Mouse (Mus musculus): ENCODE measurements around the gene Nrxn2.

Gene Nrxn2

GRCm38 (mm10) chr19:6452672-6453310 lies 34.3 kb downstream of the Nrxn2 start:
- DNase-seq (ENCODE audit: low spot score in 2 of 2) = no peak

GRCm38 (mm10) chr19:6453349-6453748 lies 34.8 kb downstream of the Nrxn2 start:
- peak; percentile 59 to 72 for DNase-seq (ENCODE audit: low spot score in 2 of 2)

GRCm38 (mm10) chr19:6454041-6454720 lies 35.6 kb downstream of the Nrxn2 start:
- DNase-seq (ENCODE audit: low spot score in 2 of 2) = no peak

- no peak for DNase-seq (ENCODE audit: low spot score in 2 of 2)
These were observed 41.0 kb downstream of the Nrxn2 start for GRCm38 (mm10) chr19:6459504-6459903.

GRCm38 (mm10) chr19:6462841-6463240 lies 44.3 kb downstream of the Nrxn2 start:
- DNase-seq (ENCODE audit: low spot score in 2 of 2) = no peak

- peak in 1 of 2 experiments; percentile 49 for DNase-seq (ENCODE audit: low spot score in 2 of 2)
These were observed 46.0 kb downstream of the Nrxn2 start for GRCm38 (mm10) chr19:6464306-6465071.

GRCm38 (mm10) chr19:6465090-6465489 lies 46.6 kb downstream of the Nrxn2 start:
- no peak for DNase-seq (ENCODE audit: low spot score in 2 of 2)

- DNase-seq (ENCODE audit: low spot score in 2 of 2) = no peak
These were observed 48.4 kb downstream of the Nrxn2 start for GRCm38 (mm10) chr19:6466945-6467344.

GRCm38 (mm10) chr19:6467374-6467979 lies 48.9 kb downstream of the Nrxn2 start:
- DNase-seq (ENCODE audit: low spot score in 2 of 2) = no peak

GRCm38 (mm10) chr19:6471630-6472029 lies 53.1 kb downstream of the Nrxn2 start:
- no peak for DNase-seq (ENCODE audit: low spot score in 2 of 2)

- DNase-seq (ENCODE audit: low spot score in 2 of 2) = no peak
These were observed 54.3 kb downstream of the Nrxn2 start for GRCm38 (mm10) chr19:6472821-6473220.

GRCm38 (mm10) chr19:6474706-6475105 lies 56.2 kb downstream of the Nrxn2 start:
- no peak for DNase-seq (ENCODE audit: low spot score in 2 of 2)

- DNase-seq (ENCODE audit: low spot score in 2 of 2) = no peak
These were observed 56.6 kb downstream of the Nrxn2 start for GRCm38 (mm10) chr19:6475129-6475528.

- no peak for DNase-seq (ENCODE audit: low spot score in 2 of 2)
These were observed 58.5 kb downstream of the Nrxn2 start for GRCm38 (mm10) chr19:6477007-6477406.

- DNase-seq (ENCODE audit: low spot score in 2 of 2) = no peak
These were observed 60.0 kb downstream of the Nrxn2 start for GRCm38 (mm10) chr19:6478566-6478965.

- DNase-seq (ENCODE audit: low spot score in 2 of 2) = no peak
These were observed 64.4 kb downstream of the Nrxn2 start for GRCm38 (mm10) chr19:6482886-6483285.

- DNase-seq (ENCODE audit: low spot score in 2 of 2) = no peak
These were observed 66.6 kb downstream of the Nrxn2 start for GRCm38 (mm10) chr19:6485059-6485630.

- peak; percentile 77 to 88 for DNase-seq (ENCODE audit: low spot score in 2 of 2)
These were observed 70.5 kb downstream of the Nrxn2 start for GRCm38 (mm10) chr19:6489030-6489429.

- DNase-seq (ENCODE audit: low spot score in 2 of 2) = no peak
These were observed 73.0 kb downstream of the Nrxn2 start for GRCm38 (mm10) chr19:6491538-6491937.

- peak in 1 of 2 experiments; percentile 69 for DNase-seq (ENCODE audit: low spot score in 2 of 2)
These were observed 73.6 kb downstream of the Nrxn2 start for GRCm38 (mm10) chr19:6492124-6492523.

GRCm38 (mm10) chr19:6493219-6493618 lies 74.7 kb downstream of the Nrxn2 start:
- no peak for DNase-seq (ENCODE audit: low spot score in 2 of 2)

- no peak for DNase-seq (ENCODE audit: low spot score in 2 of 2)
These were observed 75.5 kb downstream of the Nrxn2 start for GRCm38 (mm10) chr19:6494032-6494431.

All from frontal cortex, postnatal 14 days (tissue).